Mouse (Mus musculus) ovary, adult 2 months (tissue): ENCODE measurements around the gene Gdi1. TPM values are rescaled to one million over a fixed set of nuclear protein-coding genes. Genes with fewer than 3 reads are reported as not detected.

Source experiments
- polyA plus RNA-seq: library from polyadenylated mRNA; depleted of rRNA; stranded (reverse); fragments of >200 nt; gene quantifications from 2 replicates; pipeline ENCODE4 v1.2.3, GENCODE M21; 2012; rRNA removed

Gdi1 gene
- 168 and 233 TPM in 2 replicates for polyA plus RNA-seq

DNA sequence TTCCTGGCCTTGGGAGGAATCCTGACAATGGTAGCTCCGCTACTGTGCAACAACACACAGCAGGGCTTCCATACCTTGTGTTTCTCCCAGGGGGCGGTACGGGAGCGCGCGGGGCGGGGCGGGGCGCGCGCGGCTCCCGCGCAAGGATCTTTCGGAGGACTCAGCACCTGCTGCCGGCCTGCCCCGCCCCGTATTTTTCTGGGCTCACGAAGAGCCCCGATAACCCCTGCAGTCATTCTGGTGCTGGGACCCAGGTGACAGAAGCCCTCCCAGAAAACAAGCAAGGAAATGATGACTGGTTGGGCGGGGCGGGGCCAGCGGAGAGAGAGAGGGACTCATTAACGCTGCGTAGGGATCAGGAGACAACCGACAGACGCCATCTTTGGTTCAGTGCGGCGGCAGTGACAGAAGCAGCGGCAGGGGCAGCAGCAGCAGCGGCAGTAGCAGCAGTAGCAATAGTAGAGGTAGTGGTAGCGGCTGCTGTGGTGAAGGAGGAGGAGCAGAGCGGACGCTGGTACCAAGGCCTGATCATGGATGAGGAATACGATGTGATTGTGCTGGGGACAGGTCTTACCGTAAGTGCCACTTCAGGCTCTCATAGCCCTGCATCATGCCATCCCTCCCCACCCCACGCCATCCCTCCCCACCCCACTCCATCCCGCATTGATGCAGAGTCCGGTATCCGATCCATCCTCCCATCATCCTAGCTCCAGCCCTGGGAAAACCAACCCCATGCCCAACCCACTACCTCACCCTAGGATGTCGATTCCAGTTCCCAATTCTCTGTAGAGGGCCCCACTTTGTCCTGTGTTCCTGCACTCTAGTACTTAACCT lies at the start of gene Gdi1:
Gene Gdi1 (plus strand): TSS at position 132 of the 834 bp plus-strand sequence.

DNA sequence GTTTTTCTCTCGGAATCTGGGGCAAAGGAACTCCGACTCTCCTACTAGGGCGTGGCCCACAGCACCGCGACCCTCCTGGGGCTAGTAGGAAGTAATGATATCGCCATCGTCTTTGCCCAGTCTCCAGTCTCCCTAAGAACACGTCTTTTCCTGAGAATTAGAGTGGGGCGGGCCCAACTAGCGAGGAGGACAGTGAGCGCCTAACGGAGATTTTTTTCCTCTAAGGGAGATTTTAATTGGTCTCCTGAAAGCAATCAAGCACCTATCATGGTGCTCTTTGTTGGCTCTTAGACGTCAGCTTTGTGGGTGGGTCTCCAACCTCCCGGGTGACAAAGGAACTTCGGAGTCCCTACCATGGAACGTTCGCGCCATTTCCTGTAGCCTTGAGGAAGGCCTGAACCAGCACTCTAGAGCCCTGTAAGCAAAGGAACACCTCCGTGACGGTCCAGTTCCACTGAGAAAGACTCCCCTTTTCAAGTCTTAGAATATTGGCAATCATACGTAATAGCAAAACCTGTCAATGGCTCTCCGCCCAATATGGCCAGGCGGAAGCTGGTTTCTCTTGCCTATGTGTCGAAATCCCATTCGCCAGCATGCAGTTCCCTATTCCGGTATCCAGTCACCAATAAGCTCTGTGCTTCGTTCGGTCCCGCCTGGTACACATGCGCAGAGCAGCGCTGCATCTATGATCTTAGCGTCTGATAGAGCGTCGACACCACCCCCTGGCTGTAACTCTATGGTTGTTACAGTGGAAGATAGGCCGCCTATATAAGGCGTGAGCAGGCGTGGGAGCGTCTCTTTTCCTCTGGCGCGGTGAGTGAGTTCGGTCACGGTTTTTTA lies 34.5 kb upstream of the Gdi1 start, which contains the start of gene Rpl10:
Gene Rpl10 (plus strand): TSS at position 751 of the 840 bp plus-strand sequence.

DNA sequence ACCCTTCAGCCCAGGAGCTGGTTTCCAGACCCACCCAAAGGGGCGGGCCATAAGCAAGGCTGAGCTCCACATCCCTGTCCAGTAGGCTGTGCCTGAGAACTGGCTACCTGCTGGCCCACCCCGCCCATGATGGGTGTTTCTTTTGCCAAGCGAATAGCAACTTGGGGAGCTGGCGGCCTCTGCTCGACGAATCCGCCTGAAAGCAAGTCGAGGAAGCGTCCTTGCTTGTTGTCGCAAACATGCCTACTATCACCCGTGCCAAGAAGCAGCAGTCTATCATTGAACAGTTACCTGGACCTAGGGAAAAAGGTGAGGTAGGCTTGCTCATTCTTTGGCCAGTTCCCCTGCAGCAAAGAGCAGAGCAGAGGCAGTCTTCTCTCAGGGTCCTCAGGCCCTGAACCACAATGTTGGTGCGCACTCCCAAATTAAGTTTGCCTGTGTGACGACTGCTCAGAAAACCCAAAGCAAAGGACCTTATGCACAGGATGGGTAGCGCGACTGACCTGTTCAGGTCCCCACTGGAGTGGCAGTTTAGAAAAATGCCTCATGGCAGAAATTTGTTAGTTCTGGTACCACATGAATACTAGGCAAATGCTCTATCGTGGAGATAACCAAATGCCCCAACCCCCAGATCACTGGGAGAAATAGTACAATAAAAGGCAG lies 22.9 kb upstream of the Gdi1 start, which contains the start of the genes Taz and Dnase1l1:
Gene Taz (plus strand): TSS at position 181 of the 663 bp plus-strand sequence.
Gene Dnase1l1 (minus strand): TSS at position 606 of the 663 bp plus-strand sequence.

DNA sequence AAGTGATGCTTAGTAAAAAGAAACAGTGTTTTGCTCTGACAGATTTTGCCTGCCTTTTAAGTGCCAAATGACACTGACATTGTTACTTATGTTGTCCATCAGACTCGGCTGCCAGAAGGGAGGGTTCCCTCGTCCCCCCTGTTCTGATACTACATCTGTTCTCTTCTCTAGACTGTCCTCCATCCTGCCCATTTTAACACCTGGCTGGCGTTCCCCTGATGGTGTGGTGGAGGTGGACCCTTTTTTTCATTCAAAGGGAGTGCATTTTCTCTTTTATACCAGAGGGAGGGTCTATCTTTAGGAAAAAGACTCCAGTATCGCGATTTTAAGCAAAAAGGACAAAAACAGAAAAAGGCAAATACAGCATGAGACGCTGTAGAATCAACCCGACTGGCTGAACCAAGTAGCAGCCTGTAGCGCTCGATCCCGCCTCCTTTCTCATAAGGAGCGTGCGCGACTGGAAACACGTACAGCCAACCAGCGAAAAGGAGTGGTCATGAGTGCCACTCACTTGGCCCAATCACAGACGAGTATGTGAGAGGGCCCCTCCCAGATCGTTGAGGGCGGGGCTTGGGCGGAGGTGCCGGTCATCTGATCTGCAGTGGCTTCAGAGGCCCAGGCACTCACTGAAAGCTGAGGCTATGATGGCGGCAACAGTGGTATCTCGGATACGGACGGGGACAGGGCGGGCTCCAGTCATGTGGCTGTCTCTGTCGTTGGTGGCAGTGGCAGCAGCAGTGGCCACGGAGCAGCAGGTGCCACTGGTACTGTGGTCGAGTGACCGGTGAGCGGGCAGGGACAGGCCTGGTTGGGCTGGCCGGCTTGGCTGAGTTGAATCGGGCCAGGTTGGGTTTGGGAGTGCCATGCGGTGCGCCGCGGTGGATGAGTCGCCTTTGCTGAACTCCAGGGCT lies 8.0 kb upstream of the Gdi1 start, which contains the start of gene Atp6ap1:
Gene Atp6ap1 (plus strand): TSS at position 560 of the 911 bp plus-strand sequence.

GRCm38 (mm10) chrX:74312540-74313464 lies 8.0 kb downstream of the Gdi1 start, which contains the start of gene Fam50a:
TSS of gene Fam50a (plus strand) at chrX:74313033.

DNA sequence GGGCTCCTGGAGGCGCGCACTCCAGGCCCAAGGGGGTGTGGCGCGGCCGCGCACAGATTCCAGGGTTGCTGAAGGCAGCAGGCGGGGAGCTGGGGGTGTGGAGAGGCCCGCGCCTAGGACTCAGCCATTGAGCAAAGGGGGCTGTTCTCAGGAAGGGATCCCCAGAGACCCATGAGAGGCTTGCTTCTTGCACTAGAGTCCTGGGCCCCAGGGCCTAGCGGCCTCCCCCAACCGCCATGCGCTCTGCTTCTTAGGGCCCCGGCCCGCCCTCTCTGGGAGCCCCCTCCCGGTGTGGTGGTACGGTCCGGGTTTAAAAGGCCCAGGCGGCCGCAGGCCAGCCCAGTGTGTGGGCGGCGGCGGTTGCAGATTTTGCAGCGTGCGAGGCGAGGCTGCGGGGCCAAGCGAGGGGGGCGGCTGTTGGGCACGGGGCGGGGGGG lies 23.9 kb downstream of the Gdi1 start, which contains the start of gene Plxna3:
Gene Plxna3 (plus strand): TSS at position 342 of the 437 bp plus-strand sequence.

DNA sequence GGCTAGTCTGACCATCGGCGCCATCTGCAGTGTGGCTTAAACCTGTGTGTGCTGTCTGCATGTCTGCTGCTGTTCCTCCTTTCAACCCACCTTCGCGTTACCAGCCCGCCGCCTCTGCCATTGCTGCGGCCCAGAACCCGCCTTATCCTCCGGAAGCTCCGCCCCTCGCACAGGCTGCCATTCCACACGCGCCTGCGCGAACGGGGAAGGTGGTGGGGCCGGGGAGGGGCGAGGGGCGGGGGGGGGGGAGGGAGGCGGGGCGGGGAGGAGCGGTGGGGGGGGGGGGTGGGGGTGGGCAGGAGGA lies 48.6 kb downstream of the Gdi1 start, which contains the start of gene Lage3:
Gene Lage3 (minus strand): TSS at position 152 of the 304 bp plus-strand sequence.

Other genes starting within 250 kb of the Gdi1 start
- not detected in 2 replicates for gene Opn1mw, start 177.5 kb upstream of the Gdi1 start, polyA plus RNA-seq
- gene Mecp2, start 169.6 kb upstream of the Gdi1 start, polyA plus RNA-seq = 6.5 and 6.8 TPM in 2 replicates
- not detected in 2 replicates for gene Tex28, start 137.2 kb upstream of the Gdi1 start, polyA plus RNA-seq
- not detected in 2 replicates for gene Tktl1, start 127.7 kb upstream of the Gdi1 start, polyA plus RNA-seq
- 1,320 and 1,493 TPM in 2 replicates for gene Flna, start 55.2 kb upstream of the Gdi1 start, polyA plus RNA-seq
- 98.6 and 99.3 TPM in 2 replicates for gene Emd, start 50.3 kb upstream of the Gdi1 start, polyA plus RNA-seq
- 2,034 and 2,389 TPM in 2 replicates for gene Rpl10, start 34.2 kb upstream of the Gdi1 start, polyA plus RNA-seq
- gene Taz, start 23.1 kb upstream of the Gdi1 start, polyA plus RNA-seq = 142 and 175 TPM in 2 replicates
- gene Dnase1l1, start 22.7 kb upstream of the Gdi1 start, polyA plus RNA-seq = 12.3 and 16.7 TPM in 2 replicates
- gene Atp6ap1, start 7.9 kb upstream of the Gdi1 start, polyA plus RNA-seq = 496 and 534 TPM in 2 replicates
- 21.1 and 32.9 TPM in 2 replicates for gene Fam50a, start 8.0 kb downstream of the Gdi1 start, polyA plus RNA-seq
- gene Plxna3, start 24.1 kb downstream of the Gdi1 start, polyA plus RNA-seq = 52.6 and 54.4 TPM in 2 replicates
- 35.4 and 57.3 TPM in 2 replicates for gene Lage3, start 48.6 kb downstream of the Gdi1 start, polyA plus RNA-seq
- 41.1 and 49.1 TPM in 2 replicates for gene Ubl4a, start 68.2 kb downstream of the Gdi1 start, polyA plus RNA-seq
- 28.8 and 36.6 TPM in 2 replicates for gene Slc10a3, start 68.4 kb downstream of the Gdi1 start, polyA plus RNA-seq
- gene Fam3a, start 88.3 kb downstream of the Gdi1 start, polyA plus RNA-seq = 44.5 and 55.3 TPM in 2 replicates
- 19.2 and 26.4 TPM in 2 replicates for gene Ikbkg, start 88.3 kb downstream of the Gdi1 start, polyA plus RNA-seq
- 55.0 and 66.7 TPM in 2 replicates for gene G6pdx, start 124.2 kb downstream of the Gdi1 start, polyA plus RNA-seq
- gene Gm6880, start 176.4 kb downstream of the Gdi1 start, polyA plus RNA-seq = not detected in 2 replicates